Mouse (Mus musculus) gonadal fat pad, adult 2 months (tissue): ENCODE measurements around the gene Arl3. TPM values are rescaled to one million over a fixed set of nuclear protein-coding genes. Genes with fewer than 3 reads are reported as not detected.
"Not testable (repeated sequence)": the region's sequence is repeated elsewhere in the genome, so short reads cannot be mapped to it uniquely, and the experiment has no call there.

Experiments
- DNase-seq: peaks from one replicate; pipeline ENCODE4 v3.0.0-alpha.2; 2012; ENCODE audit warnings: low read depth
- polyA plus RNA-seq: library from polyadenylated mRNA; depleted of rRNA; stranded (reverse); fragments of >200 nt; gene quantifications from 2 replicates; pipeline ENCODE4 v1.2.3, GENCODE M21; 2012

Arl3 gene
- polyA plus RNA-seq, 1 experiment, result 31.8 TPM

- DNase-seq, result no peak
Observed at GRCm38 (mm10) chr19:46591575-46591974, 18.6 kb upstream of the Arl3 start.

GRCm38 (mm10) chr19:46587823-46588508 is 15.0 kb upstream of the Arl3 start:
- no peak for DNase-seq

GRCm38 (mm10) chr19:46575196-46575595 is 2.2 kb upstream of the Arl3 start:
- DNase-seq, result no peak

DNA sequence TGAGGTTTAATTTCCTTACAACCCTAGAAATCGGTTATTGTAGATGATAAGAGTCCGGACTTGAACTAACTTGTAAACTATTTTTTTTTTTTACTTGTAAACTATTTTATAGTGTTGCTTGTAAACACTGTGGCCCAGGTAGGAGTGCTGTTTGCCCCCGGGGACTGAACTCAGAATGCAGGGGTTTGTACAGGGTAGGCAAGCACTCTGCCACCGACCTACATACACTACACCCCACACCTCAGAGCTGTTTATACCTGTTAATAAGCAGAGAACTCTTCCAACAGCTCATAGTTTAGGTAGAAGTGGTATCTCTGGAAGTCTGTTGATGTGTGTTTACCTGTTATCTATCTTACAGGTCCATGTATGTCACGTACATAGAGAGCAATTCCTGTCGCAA is 992 bp upstream of the Arl3 start:
- DNase-seq, result no peak

DNA sequence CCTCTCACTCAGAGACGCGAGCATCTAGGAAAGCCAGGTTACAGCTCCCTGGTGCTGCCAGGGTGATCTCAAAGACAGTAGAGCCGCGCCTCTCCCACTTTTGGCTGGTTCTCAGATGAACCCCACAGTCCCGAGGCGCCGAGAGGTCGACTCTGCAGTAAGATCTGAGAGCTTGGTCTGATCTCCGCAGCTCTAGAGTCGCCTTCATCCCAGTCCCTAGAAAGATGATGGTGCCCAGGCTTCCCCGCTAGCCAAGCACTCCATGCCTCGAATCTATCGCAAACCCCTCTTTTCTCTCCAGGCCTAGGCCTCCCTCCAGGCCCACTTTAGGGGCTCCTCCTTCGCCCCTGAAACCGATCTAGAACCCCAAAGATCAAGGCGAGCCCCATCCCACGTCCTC is 450 bp downstream of the Arl3 start:
- no peak for DNase-seq

- no peak for DNase-seq
Observed at GRCm38 (mm10) chr19:46571878-46572244, 1.1 kb downstream of the Arl3 start.

DNA sequence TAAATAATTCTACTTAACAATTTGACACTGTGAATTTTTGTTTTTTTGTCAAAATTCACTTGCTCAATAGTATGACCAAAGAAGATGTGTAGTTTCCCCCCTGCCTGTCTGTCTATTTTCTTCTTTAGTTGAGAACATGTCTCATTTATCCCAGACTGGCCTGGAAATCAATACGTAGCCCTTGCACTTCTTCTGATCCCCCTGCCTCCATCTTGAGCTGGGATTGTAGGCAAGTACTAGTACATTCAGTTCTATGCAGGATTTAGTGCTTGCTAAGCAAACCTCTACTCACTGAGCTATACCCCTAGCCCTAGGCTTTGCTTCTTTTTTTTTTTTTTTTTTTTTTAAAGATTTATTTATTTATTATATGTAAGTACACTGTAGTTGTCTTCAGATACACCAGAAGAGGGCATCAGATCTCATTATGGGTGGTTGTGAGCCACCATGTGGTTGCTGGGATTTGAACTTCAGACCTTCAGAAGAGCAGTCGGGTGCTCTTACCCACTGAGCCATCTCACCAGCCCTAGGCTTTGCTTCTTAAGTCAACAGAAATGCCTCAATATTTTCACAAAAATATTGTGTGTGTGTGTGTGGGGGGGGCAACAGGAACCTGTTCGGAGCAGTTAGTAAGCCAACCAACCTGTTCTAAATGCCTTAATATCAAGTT is 1.7 kb downstream of the Arl3 start:
- not testable (repeated sequence) for DNase-seq

GRCm38 (mm10) chr19:46564043-46564462 is 8.9 kb downstream of the Arl3 start:
- no peak for DNase-seq

GRCm38 (mm10) chr19:46563603-46564002 is 9.4 kb downstream of the Arl3 start:
- DNase-seq, result no peak

DNA sequence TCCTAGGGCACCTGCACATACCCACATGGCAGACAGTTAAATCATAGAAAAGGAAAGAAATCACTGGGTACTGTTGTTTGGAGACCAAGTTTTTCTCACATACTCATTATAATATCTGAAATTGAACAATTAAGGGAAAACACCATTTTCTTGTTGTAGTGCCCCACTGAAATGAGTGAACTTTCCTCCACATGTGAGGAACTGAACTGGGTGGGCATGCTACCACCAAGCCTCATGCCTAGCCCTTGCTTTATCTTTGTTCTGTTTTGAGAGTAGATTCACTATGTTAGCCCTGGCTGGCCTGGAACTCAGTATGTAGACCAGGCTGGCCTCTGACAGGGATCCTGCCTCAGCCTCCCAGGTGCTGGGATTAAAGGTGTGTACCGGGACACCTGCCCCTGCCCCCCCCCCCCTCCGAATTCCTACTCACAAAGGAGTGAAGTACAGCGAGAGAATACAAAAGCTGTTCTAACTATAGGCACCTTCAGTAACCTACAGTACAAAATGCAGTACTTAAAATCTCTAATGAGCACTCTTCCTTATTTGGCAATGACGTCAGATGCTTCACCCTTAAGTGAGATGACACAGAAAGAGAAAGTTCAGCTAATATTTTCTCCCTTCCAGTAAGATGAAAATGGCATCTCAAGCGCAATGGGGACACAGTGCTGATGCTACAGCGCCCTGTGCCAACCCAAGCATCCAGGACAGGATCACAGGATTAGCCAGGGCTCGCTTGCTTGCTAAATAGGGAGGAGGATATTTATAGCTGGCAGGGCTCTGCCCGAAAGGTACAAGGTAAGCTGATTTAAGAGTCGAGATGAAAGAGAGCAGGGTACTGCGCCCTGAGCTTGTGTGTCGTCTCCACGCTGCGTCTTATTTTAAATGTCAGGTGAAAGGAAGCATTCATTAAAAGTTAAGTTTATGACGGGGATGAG is 10.2 kb downstream of the Arl3 start:
- DNase-seq, result no peak

DNA sequence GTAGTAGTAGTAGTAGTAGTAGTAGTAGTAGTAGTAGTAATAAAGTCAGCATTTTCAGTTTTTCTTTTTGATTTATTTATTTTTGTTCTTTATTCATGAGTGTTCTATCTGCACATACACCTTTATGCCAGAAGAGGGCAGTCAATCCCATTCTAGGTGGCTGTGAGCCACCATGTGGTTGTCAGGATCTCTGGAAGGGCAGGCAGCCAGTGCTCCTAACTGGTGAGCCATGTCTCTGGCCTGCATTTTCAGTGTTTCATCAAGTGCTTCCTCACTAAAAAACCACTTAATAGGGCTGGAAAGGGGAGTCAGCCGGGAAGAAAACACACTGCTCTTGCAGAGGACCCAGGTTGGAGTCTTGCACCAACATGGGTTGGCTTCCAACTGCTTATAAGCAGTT is 10.9 kb downstream of the Arl3 start:
- no peak for DNase-seq

GRCm38 (mm10) chr19:46558631-46559030 is 14.4 kb downstream of the Arl3 start:
- no peak for DNase-seq

- no peak for DNase-seq
Observed at GRCm38 (mm10) chr19:46558009-46558408, 15.0 kb downstream of the Arl3 start.

DNA sequence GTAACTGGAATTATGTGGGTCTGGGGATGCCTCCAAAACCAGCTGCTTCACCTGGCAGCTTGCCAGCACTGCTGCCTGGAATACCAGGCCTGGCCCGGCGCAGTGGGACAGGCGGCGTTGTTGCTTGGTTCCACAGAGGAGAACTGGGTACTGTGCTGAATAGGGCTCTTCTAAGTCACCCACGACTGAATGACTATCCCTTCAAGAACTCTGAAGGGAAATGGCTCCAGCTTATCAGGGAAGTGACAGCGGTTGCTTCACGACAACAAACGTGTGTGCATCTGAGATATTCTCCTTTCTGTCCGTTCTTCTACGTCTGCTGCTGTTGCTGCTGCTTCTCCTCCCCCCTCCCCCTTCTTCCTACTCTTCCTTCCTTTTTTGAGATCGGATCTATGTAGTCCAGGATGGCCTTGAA is 19.4 kb downstream of the Arl3 start:
- DNase-seq, result no peak

GRCm38 (mm10) chr19:46552496-46552895 is 20.5 kb downstream of the Arl3 start:
- DNase-seq, result no peak

- DNase-seq, result no peak
Observed at GRCm38 (mm10) chr19:46550385-46550784, 22.6 kb downstream of the Arl3 start.

DNA sequence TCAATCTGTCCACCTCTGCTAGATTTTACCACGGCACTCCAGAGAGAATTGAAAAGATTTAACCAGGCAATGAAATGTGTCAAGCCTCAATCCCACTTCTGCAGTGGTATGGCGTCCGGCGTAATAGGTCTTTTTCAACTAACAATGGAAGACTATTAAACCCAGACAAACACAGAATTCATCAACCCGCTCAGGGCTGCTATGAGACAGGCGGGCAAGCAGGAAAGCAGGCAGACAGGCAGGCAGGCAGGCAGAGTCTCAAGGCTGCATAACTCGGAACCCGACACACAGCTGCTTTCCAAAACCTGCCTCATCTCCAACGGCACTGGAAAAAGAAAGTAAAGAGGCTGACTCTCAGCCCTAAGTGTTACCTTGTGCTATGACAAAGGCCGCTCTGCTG is 24.9 kb downstream of the Arl3 start:
- no peak for DNase-seq

- DNase-seq, result no peak
Observed at GRCm38 (mm10) chr19:46547565-46547964, 25.4 kb downstream of the Arl3 start.

GRCm38 (mm10) chr19:46542750-46543149 is 30.2 kb downstream of the Arl3 start:
- no peak for DNase-seq

GRCm38 (mm10) chr19:46538213-46538612 is 34.8 kb downstream of the Arl3 start:
- DNase-seq, result no peak

DNA sequence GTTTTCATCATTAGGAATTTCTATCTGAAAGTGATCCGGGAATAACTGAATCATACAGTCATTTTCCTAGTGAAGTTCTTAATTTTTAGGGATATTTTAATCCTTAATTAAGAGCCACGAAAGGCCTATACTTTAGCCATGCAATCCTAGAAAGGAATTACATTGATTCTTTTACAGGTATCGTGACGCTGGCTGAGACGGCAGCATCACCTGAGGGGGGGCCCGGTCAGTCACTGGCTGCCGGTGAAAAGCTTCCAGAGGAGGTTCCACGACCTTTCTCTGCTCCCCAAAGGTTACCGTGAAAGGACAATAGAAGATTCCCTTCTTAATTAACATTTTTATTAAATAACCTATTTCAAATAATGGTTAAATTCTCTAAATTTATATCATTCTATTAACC is 35.6 kb downstream of the Arl3 start:
- DNase-seq, result no peak

DNA sequence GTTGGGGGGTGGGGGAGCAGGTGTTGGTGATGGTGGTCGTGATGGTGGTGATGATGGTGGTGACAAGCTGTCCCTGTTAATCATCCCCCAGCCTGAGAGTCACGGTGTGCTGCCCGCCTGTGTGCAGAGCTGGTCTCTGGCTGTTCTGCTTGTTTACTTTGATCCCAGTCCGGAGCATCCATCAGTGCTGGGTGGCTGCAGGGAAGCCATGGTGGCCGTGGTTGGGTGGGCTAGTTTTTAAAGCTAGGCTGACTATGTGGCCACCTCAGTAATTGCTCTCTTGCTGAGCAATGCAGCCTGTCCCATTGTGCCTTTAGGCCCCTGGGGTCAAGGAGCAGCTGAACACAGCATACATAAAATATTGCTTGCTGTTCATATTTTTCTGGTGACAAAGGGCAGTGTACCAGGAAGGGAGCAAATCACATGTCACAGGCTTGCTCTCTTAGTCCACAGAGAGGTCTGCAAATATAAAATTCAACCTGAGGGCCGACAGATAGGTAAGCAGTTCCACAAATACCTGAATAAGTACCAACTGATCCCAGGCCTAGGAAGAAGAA is 38.4 kb downstream of the Arl3 start:
- DNase-seq, result no peak
